Mouse (Mus musculus) lung, embryonic 14.5 days (tissue): Measurements from ENCODE around the gene 1700008O03Rik. TPM values are rescaled to one million over a fixed set of nuclear protein-coding genes. Genes with fewer than 3 reads are reported as not detected.

Source experiments
- ATAC-seq: fragments of 200-750 bp; cut with Nextera tagmentation; 2 replicates; pipeline ENCODE4 v1.8.0; 2017; ENCODE audit warnings: mild to moderate bottlenecking, moderate TSS enrichment, moderate library complexity; ENCODE audit not compliant: insufficient read depth
- DNase-seq: peaks from one replicate; pipeline ENCODE4 v3.0.0-alpha.2; 2015
- H3K27ac ChIP-seq: fragments of 300-500 bp; sonication (generic); 2 replicates; pipeline ENCODE4 v1.5.1; 2014; ENCODE audit warnings: low read depth, mild to moderate bottlenecking, moderate library complexity
- H3K27me3 ChIP-seq: fragments of 300-500 bp; sonication (generic); 2 replicates; pipeline ENCODE4 v1.6.1; 2014; ENCODE audit warnings: low read length, control low read depth; ENCODE audit not compliant: insufficient read depth
- H3K36me3 ChIP-seq: fragments of 300-500 bp; sonication (generic); 2 replicates; pipeline ENCODE4 v1.6.1; 2014; ENCODE audit warnings: control low read depth; ENCODE audit not compliant: insufficient read depth
- H3K4me1 ChIP-seq: fragments of 300-500 bp; sonication (generic); 2 replicates; pipeline ENCODE4 v1.6.1; 2014; ENCODE audit warnings: antibody characterized with exemption, control low read depth; ENCODE audit not compliant: insufficient read depth
- H3K4me2 ChIP-seq: fragments of 300-500 bp; sonication (generic); 2 replicates; pipeline ENCODE4 v1.6.1; 2014; ENCODE audit warnings: mild to moderate bottlenecking
- H3K4me3 ChIP-seq: fragments of 300-500 bp; sonication (generic); 2 replicates; pipeline ENCODE4 v1.5.1; 2014; ENCODE audit warnings: low read depth, low read length
- H3K9ac ChIP-seq: fragments of 300-500 bp; sonication (generic); 2 replicates; pipeline ENCODE4 v1.6.1; 2014
- H3K9me3 ChIP-seq: fragments of 300-500 bp; sonication (generic); 2 replicates; pipeline ENCODE4 v1.6.1; 2016; ENCODE audit warnings: low read depth, low read length, control low read depth
- CTCF ChIP-seq: IDR thresholded peaks from 2 replicates; pipeline ENCODE4 v1.5.1; 2016; ENCODE audit warnings: antibody characterized with exemption, low read depth
- WGBS: fragments of 180-500 bp; shearing (Covaris S2); extraction: QIAGEN DNeasy Blood & Tissue Kit; methylation state at CpG from one replicate; pipeline ENCODE4 v1.1.7; 2014; 5-methylcytosine and 5-hydroxymethylcytosine counted together
- polyA plus RNA-seq: library from polyadenylated mRNA; unstranded; fragments of >200 nt; fragmentation: Nextera tagmentation; extraction: Ambion mirVana; gene quantifications from 2 replicates; pipeline ENCODE4 v1.2.1, GENCODE M21; 2014

The 1700008O03Rik gene
- polyA plus RNA-seq, 1 experiment from 2014 or later: 0.71 TPM

- 4% methylated on average over 29 of the region's 38 CpGs for WGBS
- no peak for TF ChIP-seq CTCF
- ATAC-seq: peak; percentile 39; the same call in 1 of the 2 replicates
- Histone ChIP-seq H3K4me3 (peak overlapping the region; percentile 45), H3K36me3 (no peaks in the 10 kb centered on the region), H3K4me1 (no peaks in the 10 kb centered on the region), H3K4me2 (peak overlapping the region; percentile 76), H3K27me3 (peaks cover 51% of the 10 kb centered on the region), H3K27ac (no peak overlapping the region), H3K9ac (peak overlapping the region; percentile 47; the same call in 1 of the 2 replicates), H3K9me3 (no peaks in the 10 kb centered on the region)
- DNase-seq: peak; percentile 8
Observed at GRCm38 (mm10) chr7:44428171-44428950, 42.7 kb upstream of the 1700008O03Rik start.

- Histone ChIP-seq H3K4me1 (no peaks in the 10 kb centered on the region), H3K9ac (no peak overlapping the region), H3K27me3 (peaks cover 51% of the 10 kb centered on the region), H3K36me3 (no peaks in the 10 kb centered on the region), H3K4me2 (peak overlapping the region; percentile 76), H3K27ac (no peak overlapping the region), H3K4me3 (peak overlapping the region; percentile 45; the same call in 1 of the 2 replicates), H3K9me3 (no peaks in the 10 kb centered on the region)
- TF ChIP-seq CTCF: no peak
- no peak for ATAC-seq
- DNase-seq: no peak
- WGBS: 7% methylated on average over 8 of the region's 8 CpGs
Observed at GRCm38 (mm10) chr7:44427666-44428065, 42.0 kb upstream of the 1700008O03Rik start.

- H3K27ac ChIP-seq: no peak overlapping the region
- no peaks in the 10 kb centered on the region for H3K27me3 ChIP-seq
- 54% methylated on average over 6 of the region's 6 CpGs for WGBS
- peak; percentile 84 for ATAC-seq
- no peak overlapping the region for H3K9ac ChIP-seq
- no peak overlapping the region for H3K4me2 ChIP-seq
- H3K4me1 ChIP-seq: no peaks in the 10 kb centered on the region
- H3K9me3 ChIP-seq: no peaks in the 10 kb centered on the region
- TF ChIP-seq CTCF: no peak
- H3K4me3 ChIP-seq: no peak overlapping the region
- H3K36me3 ChIP-seq: no peaks in the 10 kb centered on the region
- peak; percentile 83 for DNase-seq
Observed at GRCm38 (mm10) chr7:44413307-44413706, 27.7 kb upstream of the 1700008O03Rik start.

GRCm38 (mm10) chr7:44411144-44411543 is 25.5 kb upstream of the 1700008O03Rik start:
- no peak for ATAC-seq
- WGBS: 73% methylated on average over 4 of the region's 4 CpGs

GRCm38 (mm10) chr7:44406015-44406355 is 20.4 kb upstream of the 1700008O03Rik start:
- DNase-seq (no peak), ATAC-seq (peak; percentile 65; the same call in 1 of the 2 replicates)
- no peak overlapping the region for H3K27ac ChIP-seq
- no peaks in the 10 kb centered on the region for H3K4me1 ChIP-seq
- H3K9ac ChIP-seq: no peak overlapping the region
- H3K9me3 ChIP-seq: no peaks in the 10 kb centered on the region
- no peak overlapping the region for H3K4me2 ChIP-seq
- no peak overlapping the region for H3K4me3 ChIP-seq
- no peak for TF ChIP-seq CTCF
- 2% methylated on average over 5 of the region's 5 CpGs for WGBS
- H3K27me3 ChIP-seq: no peaks in the 10 kb centered on the region
- no peaks in the 10 kb centered on the region for H3K36me3 ChIP-seq

More at GRCm38 (mm10) chr7:44411144-44411543, 25.5 kb upstream of the 1700008O03Rik start:
- TF ChIP-seq CTCF: no peak; the same call in 1 of the 2 replicates
- Histone ChIP-seq H3K27me3 (no peaks in the 10 kb centered on the region), H3K9ac (no peak overlapping the region), H3K9me3 (no peaks in the 10 kb centered on the region), H3K4me2 (no peak overlapping the region), H3K4me3 (no peak overlapping the region), H3K27ac (no peak overlapping the region), H3K4me1 (no peaks in the 10 kb centered on the region), H3K36me3 (no peaks in the 10 kb centered on the region)
- DNase-seq: no peak

- H3K27me3 ChIP-seq: no peaks in the 10 kb centered on the region
- TF ChIP-seq CTCF: 0 out of 2 replicates have a peak, but pooled peaks have one; percentile 11
- H3K4me1 ChIP-seq: no peaks in the 10 kb centered on the region
- WGBS: 3% methylated on average over 27 of the region's 27 CpGs
- no peaks in the 10 kb centered on the region for H3K9me3 ChIP-seq
- H3K4me3 ChIP-seq: peak overlapping the region; percentile 31
- ATAC-seq: peak; percentile 96
- H3K36me3 ChIP-seq: no peaks in the 10 kb centered on the region
- DNase-seq: peak; percentile 100
- H3K27ac ChIP-seq: peak overlapping the region; percentile 63; the same call in 1 of the 2 replicates
- H3K4me2 ChIP-seq: peak overlapping the region; percentile 59
- no peak overlapping the region for H3K9ac ChIP-seq
Observed at GRCm38 (mm10) chr7:44405346-44406014, 19.9 kb upstream of the 1700008O03Rik start.

GRCm38 (mm10) chr7:44401673-44402072 is 16.1 kb upstream of the 1700008O03Rik start:
- DNase-seq: no peak
- Histone ChIP-seq H3K9ac (no peak overlapping the region), H3K4me2 (no peak overlapping the region), H3K4me1 (no peaks in the 10 kb centered on the region), H3K27ac (no peak overlapping the region), H3K4me3 (no peak overlapping the region), H3K36me3 (no peaks in the 10 kb centered on the region), H3K9me3 (no peaks in the 10 kb centered on the region), H3K27me3 (no peaks in the 10 kb centered on the region)
- no peak for ATAC-seq
- 58% methylated on average over 6 of the region's 6 CpGs for WGBS
- TF ChIP-seq CTCF: no peak
